Mouse (Mus musculus): ENCODE results near the gene Cnbp. TPM values are rescaled to one million over a fixed set of nuclear protein-coding genes. Genes with fewer than 3 reads are reported as not detected.

Cnbp gene
- polyA plus RNA-seq, 1 experiment from 2014 or later: 1,199 TPM

DNA sequence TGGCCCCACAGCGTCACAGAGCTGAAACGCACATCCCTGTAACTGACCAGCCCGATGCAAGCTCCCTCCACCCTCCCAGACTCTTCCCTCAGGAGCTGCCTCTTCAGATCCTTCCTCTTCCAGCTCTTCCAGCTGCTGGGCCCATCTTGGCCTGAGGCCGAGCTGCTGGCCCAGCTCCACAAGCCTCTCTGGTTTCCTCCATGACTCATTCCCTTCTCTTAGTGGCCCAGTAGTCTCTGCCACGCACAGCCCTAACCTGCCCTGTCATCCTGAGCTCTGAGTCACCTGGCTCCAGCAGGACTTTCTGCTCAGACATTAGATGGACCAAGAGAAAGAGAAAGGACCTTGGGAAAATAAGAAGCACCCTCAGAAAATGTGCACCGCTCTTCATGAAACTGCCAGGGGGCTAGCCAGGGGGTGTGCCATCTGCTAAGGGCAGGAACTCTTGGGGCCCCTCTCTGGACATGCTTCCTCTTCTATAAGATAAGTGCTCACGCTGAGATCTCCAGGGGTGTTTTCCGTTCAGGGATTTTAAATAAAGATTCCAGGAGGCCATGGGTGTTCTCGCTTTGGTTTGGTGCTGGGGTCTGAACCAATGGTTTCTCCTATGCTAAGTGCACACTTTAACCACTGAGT is 18.1 kb upstream of the Cnbp start:
- Histone ChIP-seq H3K4me2 (ENCODE audit: low read length) (no peak overlapping the region), H3K4me1 (replicated peaks; ENCODE audit: control insufficient read depth, insufficient read depth, low read length) (peaks cover 4% of the 10 kb centered on the region; the same call in 1 of the 2 replicates), H3K4me3 (ENCODE audit: low read depth, low read length) (no peak overlapping the region), H3K27ac (ENCODE audit: low read depth) (no peak overlapping the region), H3K9ac (ENCODE audit: low read length) (no peak overlapping the region), H3K9me3 (ENCODE audit: control insufficient read depth, low read length) (no peaks in the 10 kb centered on the region; the same call in 1 of the 2 replicates), H3K27me3 (replicated peaks; ENCODE audit: control insufficient read depth, insufficient read depth, low read length) (no peaks in the 10 kb centered on the region), H3K36me3 (ENCODE audit: control insufficient read depth, insufficient read depth, low read length) (no peaks in the 10 kb centered on the region)
- WGBS: 74% methylated on average over 9 of the region's 9 CpGs
- ATAC-seq (replicated peaks; ENCODE audit: low FRiP score, low TSS enrichment, low read depth) (no peak), DNase-seq (ENCODE audit: low spot score) (no peak)

DNA sequence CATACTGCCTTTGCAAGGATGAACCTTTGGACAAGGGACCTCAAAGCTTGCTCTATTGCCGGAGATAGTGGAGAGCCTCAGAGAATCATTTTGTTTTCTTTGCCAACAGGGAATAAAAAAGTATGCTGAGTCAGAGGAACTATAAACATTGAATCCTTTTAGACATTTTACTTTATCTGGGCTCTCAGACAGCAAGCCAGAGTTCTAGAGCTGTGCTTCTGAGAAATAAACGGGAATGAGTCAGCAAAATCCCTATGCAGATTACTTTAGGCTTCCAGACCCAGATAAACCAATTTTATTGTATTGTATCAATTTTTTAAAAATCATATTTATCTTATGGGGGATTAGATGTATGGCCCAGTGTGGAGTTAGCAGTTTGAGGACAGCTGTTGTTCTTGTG is 16.4 kb upstream of the Cnbp start:
- ATAC-seq (replicated peaks; ENCODE audit: low FRiP score, low TSS enrichment, low read depth) (no peak), DNase-seq (ENCODE audit: low spot score) (no peak)
- 61% methylated on average over 2 of the region's 2 CpGs for WGBS
- H3K9me3 ChIP-seq (ENCODE audit: control insufficient read depth, low read length): no peaks in the 10 kb centered on the region
- no peak overlapping the region for H3K27ac ChIP-seq (ENCODE audit: low read depth)
- H3K9ac ChIP-seq (ENCODE audit: low read length): no peak overlapping the region
- no peak overlapping the region for H3K4me3 ChIP-seq (ENCODE audit: low read depth, low read length)
- H3K27me3 ChIP-seq (replicated peaks; ENCODE audit: control insufficient read depth, insufficient read depth, low read length): no peaks in the 10 kb centered on the region
- H3K36me3 ChIP-seq (ENCODE audit: control insufficient read depth, insufficient read depth, low read length): no peaks in the 10 kb centered on the region
- H3K4me1 ChIP-seq (replicated peaks; ENCODE audit: control insufficient read depth, insufficient read depth, low read length): peaks cover 4% of the 10 kb centered on the region; the same call in 1 of the 2 replicates
- H3K4me2 ChIP-seq (ENCODE audit: low read length): no peak overlapping the region

DNA sequence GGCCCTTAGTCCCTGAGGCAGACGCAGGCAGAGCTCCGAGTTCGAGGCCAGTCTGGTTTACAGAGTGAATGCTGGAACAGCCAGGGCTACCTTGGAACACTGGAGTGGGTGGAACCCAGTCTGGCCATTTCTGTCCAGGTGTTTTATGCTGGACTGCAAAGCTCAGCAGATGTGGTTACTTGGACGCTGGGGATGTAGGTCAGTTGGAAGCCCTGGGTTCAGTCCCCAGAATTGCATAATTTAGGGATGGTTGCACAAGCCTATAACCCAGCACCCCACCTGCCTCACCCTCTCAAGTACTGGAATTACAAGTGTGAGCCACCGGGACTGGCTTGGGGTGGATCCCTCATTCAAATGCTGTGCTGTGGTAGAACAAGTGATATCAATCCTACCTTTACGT is 15.3 kb upstream of the Cnbp start:
- Histone ChIP-seq H3K9me3 (ENCODE audit: control insufficient read depth, low read length) (no peaks in the 10 kb centered on the region), H3K36me3 (ENCODE audit: control insufficient read depth, insufficient read depth, low read length) (no peaks in the 10 kb centered on the region), H3K27ac (ENCODE audit: low read depth) (no peak overlapping the region), H3K4me1 (replicated peaks; ENCODE audit: control insufficient read depth, insufficient read depth, low read length) (peaks cover 4% of the 10 kb centered on the region; the same call in 1 of the 2 replicates), H3K4me3 (ENCODE audit: low read depth, low read length) (no peak overlapping the region), H3K4me2 (ENCODE audit: low read length) (no peak overlapping the region), H3K9ac (ENCODE audit: low read length) (no peak overlapping the region), H3K27me3 (replicated peaks; ENCODE audit: control insufficient read depth, insufficient read depth, low read length) (no peaks in the 10 kb centered on the region)
- ATAC-seq (replicated peaks; ENCODE audit: low FRiP score, low TSS enrichment, low read depth) (no peak), DNase-seq (ENCODE audit: low spot score) (no peak)
- WGBS: 89% methylated on average over 6 of the region's 6 CpGs

DNA sequence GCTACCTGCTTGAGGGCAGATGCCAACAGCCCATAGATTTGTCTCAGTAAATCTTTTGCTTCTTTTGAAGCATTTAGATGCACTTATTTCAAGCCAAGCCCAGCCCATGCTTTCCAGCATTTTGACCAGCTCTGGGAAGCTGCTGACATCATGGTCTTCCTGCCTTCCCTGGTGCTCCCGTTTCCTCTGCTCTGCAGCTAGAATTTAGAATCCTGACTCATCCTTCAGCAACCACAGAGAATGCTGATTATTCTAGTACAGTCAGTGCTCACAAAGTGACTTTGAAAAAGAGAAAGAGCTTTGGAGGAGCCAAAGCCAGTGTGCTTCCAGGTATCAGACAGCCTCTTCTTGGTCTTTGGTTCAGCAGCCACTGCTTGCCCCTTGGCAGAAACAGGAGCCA is 6.2 kb upstream of the Cnbp start:
- no peak overlapping the region for H3K9ac ChIP-seq (ENCODE audit: low read length)
- no peaks in the 10 kb centered on the region for H3K4me1 ChIP-seq (replicated peaks; ENCODE audit: control insufficient read depth, insufficient read depth, low read length)
- no peaks in the 10 kb centered on the region for H3K27me3 ChIP-seq (replicated peaks; ENCODE audit: control insufficient read depth, insufficient read depth, low read length)
- no peak overlapping the region for H3K27ac ChIP-seq (ENCODE audit: low read depth)
- 48% methylated on average over 1 of the region's 1 CpGs for WGBS
- no peak overlapping the region for H3K4me2 ChIP-seq (ENCODE audit: low read length)
- no peak for DNase-seq (ENCODE audit: low spot score)
- no peaks in the 10 kb centered on the region for H3K9me3 ChIP-seq (ENCODE audit: control insufficient read depth, low read length)
- H3K4me3 ChIP-seq (ENCODE audit: low read depth, low read length): no peak overlapping the region
- no peaks in the 10 kb centered on the region for H3K36me3 ChIP-seq (ENCODE audit: control insufficient read depth, insufficient read depth, low read length)
- no peak for ATAC-seq (replicated peaks; ENCODE audit: low FRiP score, low TSS enrichment, low read depth)

DNA sequence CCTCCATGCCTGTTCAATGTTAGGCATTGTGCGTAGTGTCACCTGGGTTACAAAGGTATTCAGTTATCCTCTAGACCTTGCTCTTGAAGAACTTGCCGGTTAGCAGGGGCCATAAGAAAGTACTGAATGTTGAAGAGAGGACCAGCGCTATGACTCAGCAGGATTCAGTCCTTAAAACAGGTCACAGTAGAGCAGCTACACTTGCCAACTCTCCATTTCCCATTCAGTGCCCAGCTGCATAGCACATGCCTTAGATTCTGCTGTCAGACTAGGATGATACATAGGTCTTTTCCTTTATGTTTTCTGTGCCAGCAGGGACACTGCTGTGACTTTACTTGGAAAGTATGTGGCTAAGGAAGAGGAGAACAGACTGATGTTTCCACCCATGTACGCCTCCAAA is 2.5 kb upstream of the Cnbp start:
- no peak overlapping the region for H3K9ac ChIP-seq (ENCODE audit: low read length)
- H3K4me3 ChIP-seq (ENCODE audit: low read depth, low read length): no peak overlapping the region
- 78% methylated on average over 4 of the region's 4 CpGs for WGBS
- H3K27me3 ChIP-seq (replicated peaks; ENCODE audit: control insufficient read depth, insufficient read depth, low read length): no peaks in the 10 kb centered on the region
- no peak overlapping the region for H3K4me2 ChIP-seq (ENCODE audit: low read length)
- DNase-seq (ENCODE audit: low spot score): no peak
- H3K36me3 ChIP-seq (ENCODE audit: control insufficient read depth, insufficient read depth, low read length): peaks cover 6% of the 10 kb centered on the region; the same call in 1 of the 2 replicates
- no peaks in the 10 kb centered on the region for H3K9me3 ChIP-seq (ENCODE audit: control insufficient read depth, low read length)
- no peak for ATAC-seq (replicated peaks; ENCODE audit: low FRiP score, low TSS enrichment, low read depth)
- H3K27ac ChIP-seq (ENCODE audit: low read depth): no peak overlapping the region
- peaks cover 8% of the 10 kb centered on the region for H3K4me1 ChIP-seq (replicated peaks; ENCODE audit: control insufficient read depth, insufficient read depth, low read length)

DNA sequence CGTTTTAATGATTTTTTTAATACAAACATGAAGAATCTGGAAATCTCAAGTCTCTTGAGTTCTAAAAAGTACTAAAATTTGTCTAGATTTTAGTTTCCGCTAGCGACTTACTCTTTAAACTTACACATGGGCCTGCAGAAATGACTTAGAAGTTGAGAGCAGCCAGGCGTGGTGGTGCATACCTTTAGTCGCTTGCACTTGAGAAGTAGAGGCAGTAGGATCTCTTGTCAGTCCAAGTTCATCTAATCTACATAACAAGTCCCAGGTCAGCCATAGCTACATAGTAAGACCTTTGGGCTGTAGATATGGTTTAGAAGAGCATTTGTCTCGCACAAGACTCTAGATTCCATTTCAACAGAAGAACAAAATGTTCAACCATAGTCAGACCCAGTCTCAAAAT is 965 bp upstream of the Cnbp start:
- Histone ChIP-seq H3K9ac (ENCODE audit: low read length) (no peak overlapping the region), H3K4me1 (replicated peaks; ENCODE audit: control insufficient read depth, insufficient read depth, low read length) (peaks cover 16% of the 10 kb centered on the region), H3K36me3 (ENCODE audit: control insufficient read depth, insufficient read depth, low read length) (peaks cover 18% of the 10 kb centered on the region), H3K4me2 (ENCODE audit: low read length) (peak overlapping the region; percentile 92; the same call in 1 of the 2 replicates), H3K27ac (ENCODE audit: low read depth) (no peak overlapping the region), H3K4me3 (ENCODE audit: low read depth, low read length) (no peak overlapping the region), H3K27me3 (replicated peaks; ENCODE audit: control insufficient read depth, insufficient read depth, low read length) (no peaks in the 10 kb centered on the region), H3K9me3 (ENCODE audit: control insufficient read depth, low read length) (no peaks in the 10 kb centered on the region)
- 76% methylated on average over 6 of the region's 6 CpGs for WGBS
- ATAC-seq (replicated peaks; ENCODE audit: low FRiP score, low TSS enrichment, low read depth) (no peak), DNase-seq (ENCODE audit: low spot score) (no peak)

DNA sequence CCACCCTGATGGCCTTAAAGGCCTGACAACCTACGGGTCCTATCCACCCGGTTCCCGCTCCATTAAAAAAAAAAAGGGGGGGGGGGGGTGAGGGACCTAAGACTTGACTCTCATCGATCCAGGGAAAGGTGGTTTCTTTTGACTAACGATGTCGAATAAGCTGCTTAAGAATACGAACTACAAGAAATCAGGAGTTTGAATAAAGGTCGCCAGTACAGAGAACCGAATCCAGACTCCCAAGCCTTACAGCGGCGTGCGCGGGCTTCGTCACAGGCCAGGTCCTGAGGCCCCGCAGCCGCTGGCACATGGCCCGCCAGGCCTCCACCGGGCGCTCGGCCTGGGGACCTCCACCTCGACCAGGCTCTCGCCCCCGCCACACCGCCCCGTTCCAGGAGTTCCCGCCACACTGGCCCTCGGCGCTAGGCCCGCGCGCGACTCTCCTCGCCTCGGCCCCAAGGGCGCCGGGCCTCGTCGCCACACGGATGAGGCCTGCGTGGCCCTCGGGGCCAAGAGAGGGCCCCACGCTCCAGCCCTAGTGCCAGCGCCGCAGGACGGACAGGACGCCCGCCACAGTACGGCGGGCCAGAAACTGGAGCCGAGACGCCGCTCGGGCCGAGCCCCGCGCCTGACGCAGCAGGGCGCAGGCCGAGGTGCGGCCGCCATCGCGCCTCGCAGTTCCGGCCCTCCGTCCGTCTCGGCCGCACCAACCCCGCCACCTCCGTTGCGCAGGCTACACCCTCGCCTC is 579 bp downstream of the Cnbp start:
- DNase-seq (ENCODE audit: low spot score) (peak; percentile 82), ATAC-seq (replicated peaks; ENCODE audit: low FRiP score, low TSS enrichment, low read depth) (peak; percentile 69)
- no peaks in the 10 kb centered on the region for H3K9me3 ChIP-seq (ENCODE audit: control insufficient read depth, low read length)
- H3K27me3 ChIP-seq (replicated peaks; ENCODE audit: control insufficient read depth, insufficient read depth, low read length): no peaks in the 10 kb centered on the region
- peaks cover 17% of the 10 kb centered on the region for H3K4me1 ChIP-seq (replicated peaks; ENCODE audit: control insufficient read depth, insufficient read depth, low read length)
- WGBS: 0% methylated on average over 67 of the region's 73 CpGs
- H3K4me2 ChIP-seq (ENCODE audit: low read length): peak overlapping the region; percentile 92
- peak overlapping the region; percentile 100 for H3K4me3 ChIP-seq (ENCODE audit: low read depth, low read length)
- H3K36me3 ChIP-seq (ENCODE audit: control insufficient read depth, insufficient read depth, low read length): peaks cover 26% of the 10 kb centered on the region
- peak overlapping the region; percentile 99 for H3K9ac ChIP-seq (ENCODE audit: low read length)
- H3K27ac ChIP-seq (ENCODE audit: low read depth): peak overlapping the region; percentile 95

DNA sequence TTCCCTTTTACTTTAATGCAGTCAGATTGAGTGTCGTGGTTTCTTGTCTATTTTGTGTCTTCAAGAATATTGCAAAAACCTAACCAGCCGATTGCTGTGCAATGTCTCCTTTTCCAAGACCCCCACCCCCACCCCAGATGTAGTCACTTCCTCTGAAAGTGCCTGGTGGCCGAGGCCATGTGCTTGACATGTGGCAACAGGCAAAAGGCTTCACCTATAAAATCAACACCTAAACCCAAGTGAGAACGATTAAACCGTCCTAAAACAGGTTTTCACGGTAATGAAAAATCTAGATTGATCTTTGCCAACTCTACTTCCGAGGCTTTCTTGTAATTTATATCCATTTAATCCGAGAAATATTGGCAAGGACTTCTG is 1.1 kb downstream of the Cnbp start:
- WGBS: 0% methylated on average over 8 of the region's 8 CpGs
- peaks cover 17% of the 10 kb centered on the region for H3K4me1 ChIP-seq (replicated peaks; ENCODE audit: control insufficient read depth, insufficient read depth, low read length)
- no peaks in the 10 kb centered on the region for H3K27me3 ChIP-seq (replicated peaks; ENCODE audit: control insufficient read depth, insufficient read depth, low read length)
- DNase-seq (ENCODE audit: low spot score) (no peak), ATAC-seq (replicated peaks; ENCODE audit: low FRiP score, low TSS enrichment, low read depth) (no peak)
- H3K9ac ChIP-seq (ENCODE audit: low read length): peak overlapping the region; percentile 99
- no peaks in the 10 kb centered on the region for H3K9me3 ChIP-seq (ENCODE audit: control insufficient read depth, low read length)
- peak overlapping the region; percentile 100 for H3K4me3 ChIP-seq (ENCODE audit: low read depth, low read length)
- peak overlapping the region; percentile 95 for H3K27ac ChIP-seq (ENCODE audit: low read depth)
- peak overlapping the region; percentile 92 for H3K4me2 ChIP-seq (ENCODE audit: low read length)
- H3K36me3 ChIP-seq (ENCODE audit: control insufficient read depth, insufficient read depth, low read length): peaks cover 32% of the 10 kb centered on the region

DNA sequence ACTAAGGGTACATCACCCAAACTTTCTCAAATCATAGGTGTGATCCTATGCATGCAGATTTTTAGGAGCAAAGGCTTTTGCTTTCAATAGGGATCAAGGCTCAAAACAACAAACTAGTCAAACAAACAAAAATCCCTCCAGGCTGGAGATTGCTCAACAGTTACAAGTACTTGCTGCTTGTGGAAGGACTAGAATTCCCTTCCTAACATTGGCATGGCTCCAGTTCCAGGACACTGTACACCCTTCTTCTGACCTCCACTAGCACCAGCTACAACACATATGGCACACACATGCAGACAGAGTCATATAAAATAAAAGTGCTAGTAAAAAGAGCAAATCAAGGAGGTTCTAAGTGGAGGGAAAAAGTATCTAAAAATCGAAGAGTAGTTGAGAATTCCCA is 4.1 kb downstream of the Cnbp start:
- H3K36me3 ChIP-seq (ENCODE audit: control insufficient read depth, insufficient read depth, low read length): peaks cover 61% of the 10 kb centered on the region

More for the DNA sequence above, 4.1 kb downstream of the Cnbp start:
- Histone ChIP-seq H3K4me2 (ENCODE audit: low read length) (no peak overlapping the region), H3K4me3 (ENCODE audit: low read depth, low read length) (no peak overlapping the region), H3K27ac (ENCODE audit: low read depth) (no peak overlapping the region), H3K27me3 (replicated peaks; ENCODE audit: control insufficient read depth, insufficient read depth, low read length) (no peaks in the 10 kb centered on the region), H3K9me3 (ENCODE audit: control insufficient read depth, low read length) (no peaks in the 10 kb centered on the region), H3K9ac (ENCODE audit: low read length) (no peak overlapping the region), H3K4me1 (replicated peaks; ENCODE audit: control insufficient read depth, insufficient read depth, low read length) (peaks cover 17% of the 10 kb centered on the region)
- 78% methylated on average over 1 of the region's 1 CpGs for WGBS
- DNase-seq (ENCODE audit: low spot score) (no peak), ATAC-seq (replicated peaks; ENCODE audit: low FRiP score, low TSS enrichment, low read depth) (no peak)

All from intestine, embryonic 14.5 days (tissue).